8 mouse cellular contexts compared by ENCODE assay signal in the genomic region with DNA sequence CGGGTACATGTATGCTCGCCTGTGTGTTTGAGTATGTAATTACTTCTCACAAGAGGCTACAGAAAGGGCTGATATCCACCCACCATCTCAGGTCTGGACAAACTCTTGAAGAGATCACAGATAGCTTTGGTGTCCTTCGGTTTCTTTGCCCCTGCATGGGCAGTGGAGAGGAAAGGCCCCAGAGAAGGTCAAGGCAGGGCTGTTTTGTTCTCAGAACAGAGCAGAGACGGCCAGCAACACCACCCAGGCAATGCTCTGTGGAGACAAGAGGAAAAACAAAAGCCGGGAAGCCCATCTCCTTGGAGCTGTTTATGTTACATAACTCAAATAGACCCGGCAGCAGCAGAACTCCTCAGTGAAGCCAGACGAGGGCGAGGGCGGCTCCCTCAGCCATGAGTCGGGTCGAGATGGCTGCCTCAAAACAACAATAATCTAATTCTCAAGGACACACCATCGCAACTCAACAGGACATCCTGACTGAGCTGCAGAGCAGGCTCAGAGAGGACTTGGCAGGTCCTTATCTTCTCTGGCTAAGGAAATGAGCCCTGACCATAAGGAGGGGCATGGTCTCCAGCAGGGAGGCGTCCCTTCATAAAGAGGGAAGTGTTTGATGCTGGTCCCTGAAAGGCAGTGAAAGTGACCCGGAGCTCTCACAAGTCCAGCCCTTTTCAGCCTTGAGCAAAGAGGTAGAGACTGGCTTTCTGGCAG. TPM values are rescaled to one million over a fixed set of nuclear protein-coding genes. Genes with fewer than 3 reads are reported as not detected.
DNase-seq lines count a peak whose midpoint lies in the region; ATAC-seq lines count a peak whose summit lies in the region.

No protein-coding gene starts in this region.

- no peak overlapping the region for H3K9ac ChIP-seq in neural tube, embryonic 15.5 days (replicated peaks)
- no peak overlapping the region for H3K9ac ChIP-seq in lung, embryonic 15.5 days

- intact Hi-C loops in gastrocnemius, postnatal 14 days (cut with DNase I; ENCODE audit: low total_unique reads) = no loop called here

- no peaks in the 10 kb centered on the region for H3K9me3 ChIP-seq in neural tube, embryonic 15.5 days (replicated peaks)
- no peaks in the 10 kb centered on the region for H3K9me3 ChIP-seq in lung, embryonic 15.5 days

- H3K4me1 ChIP-seq in neural tube, embryonic 15.5 days = peaks cover 29% of the 10 kb centered on the region
- H3K4me1 ChIP-seq in lung, embryonic 15.5 days = peaks cover 55% of the 10 kb centered on the region

- no peak for ATAC-seq in neural tube, embryonic 15.5 days (ENCODE audit: low FRiP score)
- ATAC-seq in lung, embryonic 15.5 days (ENCODE audit: borderline replicate concordance, extremely low read depth, low FRiP score, low TSS enrichment) = peak; percentile 78

- no peaks in the 10 kb centered on the region for H3K36me3 ChIP-seq in neural tube, embryonic 15.5 days
- no peaks in the 10 kb centered on the region for H3K36me3 ChIP-seq in lung, embryonic 15.5 days

- H3K27me3 ChIP-seq in neural tube, embryonic 15.5 days (replicated peaks) = no peaks in the 10 kb centered on the region
- no peaks in the 10 kb centered on the region for H3K27me3 ChIP-seq in lung, embryonic 15.5 days

- no peak overlapping the region for H3K4me3 ChIP-seq in neural tube, embryonic 15.5 days (replicated peaks)
- no peak overlapping the region for H3K4me3 ChIP-seq in lung, embryonic 15.5 days

- H3K4me2 ChIP-seq in neural tube, embryonic 15.5 days = no peak overlapping the region
- H3K4me2 ChIP-seq in lung, embryonic 15.5 days = peak overlapping the region; percentile 3; the same call in 1 of the 2 replicates

- no peak for DNase-seq in neural tube, embryonic 10.5 days (ENCODE audit: extremely low spot score, low spot score)
- DNase-seq in gastrocnemius, postnatal 14 days = peak; percentile 53
- DNase-seq in kidney, adult 11 months = peak; percentile 59
- no peak for DNase-seq in layer of hippocampus, postnatal 10 days (ENCODE audit: low spot score in 2 of 2)
- DNase-seq in right cerebral cortex, postnatal 36 days (ENCODE audit: low spot score in 2 of 2) = no peak
- no peak for DNase-seq in thymus, postnatal 36 days

- peak overlapping the region; percentile 38; the same call in 1 of the 2 replicates for H3K27ac ChIP-seq in neural tube, embryonic 15.5 days (replicated peaks)
- peak overlapping the region; percentile 96 for H3K27ac ChIP-seq in lung, embryonic 15.5 days

- 53% methylated on average over 14 of the region's 14 CpGs for WGBS in neural tube, embryonic 15.5 days
- 15% methylated on average over 14 of the region's 14 CpGs for WGBS in lung, embryonic 15.5 days

RNA-seq across cellular contexts. Expression of a gene that starts 52.2 kb away (rescaled TPM):
- 1.6 and 2.0 TPM in 2 replicates for polyA plus RNA-seq in neural tube, embryonic 15.5 days (2015; fragmentation: Nextera tagmentation; extraction: Ambion mirVana)
- total RNA-seq in gastrocnemius, postnatal 14 days (2021) = 1 to 10 TPM; 4.9 to 5.6 TPM
- 2.7 and 3.0 TPM in 2 replicates for polyA plus RNA-seq in lung, embryonic 15.5 days (2015; fragmentation: Nextera tagmentation; extraction: Ambion mirVana)
- total RNA-seq in layer of hippocampus, postnatal 10 days (2021) = 1 to 10 TPM; 4.4 to 5.9 TPM

Comparison
In these comparisons a context has a peak if more than half of its experiments do, and no peak if none do; other contexts are left out.
1. DNase-seq: peak in gastrocnemius, postnatal 14 days (single experiment) and kidney, adult 11 months (single experiment); none in neural tube, embryonic 10.5 days (single experiment), layer of hippocampus, postnatal 10 days (0 of 2), right cerebral cortex, postnatal 36 days (0 of 2) and thymus, postnatal 36 days (0 of 2).